Mouse (Mus musculus): ENCODE data around the gene Tulp2. TPM values are rescaled to one million over a fixed set of nuclear protein-coding genes. Genes with fewer than 3 reads are reported as not detected.

Gene Tulp2
- polyA plus RNA-seq (2014; fragmentation: Illumina TruSeq; extraction: RNeasy Lipid Tissue Mini Kit (QIAGEN cat#74804); ENCODE audit: low read depth, low replicate concordance), result not detected

DNA sequence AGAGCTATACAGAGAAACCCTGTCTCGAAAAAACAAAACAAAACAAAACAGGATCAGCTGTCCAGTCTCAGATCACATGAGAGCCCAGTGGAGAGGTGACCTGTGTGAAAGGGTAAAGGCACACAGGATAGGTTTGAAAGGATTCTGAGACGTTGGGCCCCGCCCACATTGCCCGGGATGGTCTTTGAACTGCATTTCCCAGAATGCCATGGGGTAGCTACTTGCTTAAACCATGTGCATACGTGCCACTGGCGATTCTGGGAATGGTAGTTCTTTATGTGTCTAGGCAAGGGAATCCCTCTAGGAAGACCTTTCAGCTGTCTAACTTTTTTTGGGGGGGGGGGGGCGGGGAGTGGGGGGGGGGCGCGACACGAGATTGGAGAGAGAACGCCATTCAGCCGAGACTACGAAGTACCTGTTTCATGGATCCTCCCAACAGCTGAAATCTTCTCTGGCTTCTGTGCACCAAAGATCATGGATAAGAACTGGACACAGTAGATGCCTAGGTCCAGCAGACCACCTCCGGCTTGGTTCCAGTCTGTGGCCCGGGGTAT lies at the start of gene Tulp2:
Gene Tulp2 (plus strand): TSS at position 504 of the 554 bp plus-strand sequence.

DNA sequence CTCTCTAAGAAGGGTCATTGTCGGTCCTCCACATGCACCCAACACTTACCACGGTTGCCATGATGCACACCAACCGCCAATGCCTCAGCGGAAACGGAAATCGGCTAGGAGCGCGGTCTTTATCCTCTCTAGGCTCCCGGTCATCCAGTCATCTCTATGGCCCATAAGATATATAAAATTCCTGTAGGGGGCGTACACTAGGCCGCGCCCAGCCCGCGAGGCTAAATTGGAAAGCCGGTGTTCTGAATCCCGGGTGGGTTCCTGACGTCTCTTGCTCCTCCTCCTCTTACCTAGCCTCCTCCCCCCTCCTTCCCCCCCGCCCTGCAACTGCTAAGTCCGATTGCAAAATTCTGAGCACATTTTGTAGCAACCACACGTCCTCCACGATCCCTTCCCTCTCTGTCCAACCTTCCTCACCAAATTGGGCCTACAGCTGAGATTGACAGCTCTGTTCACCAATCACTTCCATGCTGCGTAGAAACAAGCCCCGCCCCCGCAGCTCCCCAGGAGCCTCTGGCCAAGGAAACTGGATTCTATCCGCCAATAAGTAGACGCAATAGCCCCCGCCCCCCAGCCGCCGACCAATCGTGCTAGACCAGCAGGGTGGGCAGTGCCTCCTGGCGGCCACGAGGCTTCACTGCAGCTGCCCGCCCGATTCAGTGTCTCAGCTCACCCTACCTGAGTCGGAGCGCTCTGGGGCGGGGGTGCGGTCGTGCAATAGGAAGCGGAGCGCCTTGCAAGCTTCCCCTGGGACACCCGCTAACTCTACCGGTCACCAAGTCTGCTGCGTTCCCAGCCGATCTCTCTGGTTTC lies 47.3 kb upstream of the Tulp2 start, which contains the start of gene Gys1:
Gene Gys1 (plus strand): TSS at position 642 of the 813 bp plus-strand sequence.

DNA sequence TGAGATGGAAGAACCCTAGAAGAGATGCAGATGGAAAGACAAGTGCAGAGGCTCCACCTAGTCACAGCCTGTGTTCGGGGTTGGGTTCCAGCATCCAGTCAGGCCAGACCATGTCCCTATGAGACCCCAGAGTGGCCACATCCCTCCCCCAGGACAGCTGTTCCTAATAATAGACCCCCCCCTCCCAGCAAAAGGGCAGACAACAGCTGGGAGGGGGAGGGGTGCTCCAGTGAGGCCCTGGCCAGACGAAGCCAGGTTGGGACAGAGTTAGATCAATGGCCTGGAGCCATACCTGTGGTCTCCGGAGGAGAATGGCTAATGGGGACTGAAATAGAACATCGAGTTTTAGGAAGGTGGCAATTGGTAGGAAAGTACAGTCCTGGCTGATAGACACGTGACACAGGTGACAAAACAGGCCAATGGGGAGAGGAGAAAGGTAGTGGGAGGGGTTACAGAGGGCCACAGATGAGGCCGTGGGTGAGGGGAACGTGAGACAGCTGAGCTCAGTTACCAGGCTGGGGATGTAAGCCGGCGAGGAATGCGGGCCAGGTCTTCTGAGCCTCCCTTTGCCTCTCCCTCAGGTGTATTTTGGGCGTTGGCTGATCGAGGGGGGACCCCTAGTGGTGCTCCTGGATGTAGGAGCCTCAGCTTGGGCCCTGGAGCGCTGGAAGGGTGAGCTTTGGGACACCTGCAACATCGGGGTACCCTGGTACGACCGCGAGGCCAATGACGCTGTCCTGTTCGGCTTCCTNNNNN lies 44.0 kb upstream of the Tulp2 start, which contains the start of gene Ruvbl2:
Gene Ruvbl2 (minus strand): TSS at position 576 of the 756 bp plus-strand sequence.

DNA sequence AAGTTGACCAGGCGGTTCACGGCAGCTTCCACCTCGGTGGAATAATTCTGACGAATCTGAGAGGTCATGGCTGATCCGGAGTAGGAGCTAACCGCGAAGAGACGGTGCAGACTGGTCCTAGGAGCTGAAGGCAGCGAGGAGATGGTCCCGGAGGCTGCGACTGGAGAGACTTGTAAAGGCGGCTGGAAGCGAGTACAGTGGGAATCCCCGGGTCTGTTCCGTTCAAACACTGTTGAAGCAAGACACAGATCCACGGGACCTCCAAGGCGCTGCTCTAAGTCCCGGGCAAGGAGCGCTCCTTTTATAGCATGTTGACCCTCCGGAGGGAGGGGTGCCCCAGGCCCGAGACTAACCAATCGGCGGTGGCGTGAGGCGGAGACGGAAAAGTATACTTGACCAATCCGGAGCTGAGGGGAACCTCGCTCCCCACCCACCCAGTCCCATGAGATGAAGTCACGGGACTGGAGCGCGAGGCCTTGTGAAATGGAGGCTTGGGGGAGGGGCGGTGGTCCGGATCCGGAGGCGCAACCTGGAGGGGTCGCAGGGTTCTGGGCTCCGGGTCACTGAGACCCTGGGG lies 22.0 kb upstream of the Tulp2 start, which contains the start of gene Ftl1:
Gene Ftl1 (minus strand): TSS at position 321 of the 577 bp plus-strand sequence.

GRCm38 (mm10) chr7:45466283-45467089 lies 15.2 kb upstream of the Tulp2 start, which contains the start of gene Bax:
Gene Bax (minus strand): TSS chr7:45466898.

DNA sequence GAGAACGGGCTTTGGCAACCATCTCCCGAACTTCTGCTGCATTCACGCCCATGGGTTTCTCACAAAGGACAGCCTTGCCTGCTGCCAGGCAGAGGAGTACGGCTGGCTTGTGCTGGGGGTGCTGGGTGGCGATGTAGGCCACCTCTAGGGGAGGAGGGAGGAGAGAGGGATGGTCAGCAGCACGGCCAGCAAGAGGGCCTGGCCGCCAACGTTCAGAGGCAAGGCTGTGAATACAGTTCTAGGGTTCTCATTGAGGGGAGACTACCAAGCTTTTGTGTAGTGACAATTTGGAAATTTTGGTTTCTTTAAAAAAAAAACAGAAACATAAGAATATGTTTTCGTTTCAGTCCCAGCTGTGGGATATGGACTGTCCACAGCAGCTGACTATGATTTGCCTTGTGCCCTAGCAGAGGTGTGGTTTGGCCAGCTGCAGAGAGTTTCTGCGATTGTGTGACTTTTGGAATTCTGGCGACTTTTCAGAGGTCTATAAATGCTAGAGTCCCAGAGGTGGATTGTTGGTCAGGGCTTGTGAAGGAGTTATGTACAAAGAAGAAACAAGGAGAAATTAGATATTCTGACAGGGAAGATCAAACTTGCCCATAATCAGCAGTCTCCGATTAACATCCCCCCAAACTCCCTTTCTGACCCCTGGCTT lies 5.2 kb downstream of the Tulp2 start, which contains the start of gene Gm45808:
Gene Gm45808 (minus strand): TSS at position 51 of the 655 bp plus-strand sequence.

GRCm38 (mm10) chr7:45488293-45489204 lies 6.9 kb downstream of the Tulp2 start, which contains the start of gene Dhdh:
Gene Dhdh (minus strand): TSS chr7:45488805.

DNA sequence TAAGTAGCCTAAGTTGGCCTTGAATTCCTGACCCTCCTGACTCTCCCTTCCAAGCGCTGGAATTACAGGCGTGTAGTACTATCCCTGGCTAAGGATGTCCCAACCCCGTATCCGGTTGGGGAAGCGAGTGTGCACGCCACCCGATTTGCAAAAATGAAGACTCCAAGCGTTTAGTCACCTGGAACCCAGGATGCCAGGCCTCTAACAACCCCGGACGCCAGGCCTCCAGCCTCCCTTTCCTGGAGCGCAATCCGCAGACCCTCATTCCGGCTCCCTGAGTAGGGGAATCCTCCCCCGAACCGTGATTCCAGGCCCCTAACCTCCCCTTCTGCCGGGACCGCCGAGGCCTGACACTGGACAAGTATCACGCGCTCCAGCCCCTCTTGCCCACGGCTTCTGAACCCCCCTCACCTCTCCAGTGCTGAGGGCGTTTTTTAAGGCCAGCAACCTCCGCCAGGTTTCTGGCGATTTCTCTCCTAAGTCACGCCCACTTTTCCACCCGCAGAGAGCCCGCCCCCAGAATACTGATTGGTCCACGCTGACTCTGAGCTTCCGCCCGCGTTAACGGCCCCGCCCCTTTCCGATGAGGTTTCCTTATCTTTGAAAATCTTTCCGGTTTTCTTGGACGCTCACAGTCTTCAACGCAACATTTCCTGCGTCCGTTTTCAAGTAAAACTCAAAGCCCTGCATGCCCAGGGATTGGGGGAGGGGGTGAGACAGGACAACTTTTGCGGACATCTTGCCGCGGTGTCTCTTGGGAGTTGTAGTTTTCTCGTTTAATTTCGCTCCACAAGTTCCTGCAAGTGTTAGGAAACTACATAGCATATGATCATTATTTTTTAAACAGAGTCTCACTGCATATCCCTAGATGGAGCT lies 28.5 kb downstream of the Tulp2 start, which contains the start of gene Nucb1:
Gene Nucb1 (minus strand): TSS at position 495 of the 876 bp plus-strand sequence.

DNA sequence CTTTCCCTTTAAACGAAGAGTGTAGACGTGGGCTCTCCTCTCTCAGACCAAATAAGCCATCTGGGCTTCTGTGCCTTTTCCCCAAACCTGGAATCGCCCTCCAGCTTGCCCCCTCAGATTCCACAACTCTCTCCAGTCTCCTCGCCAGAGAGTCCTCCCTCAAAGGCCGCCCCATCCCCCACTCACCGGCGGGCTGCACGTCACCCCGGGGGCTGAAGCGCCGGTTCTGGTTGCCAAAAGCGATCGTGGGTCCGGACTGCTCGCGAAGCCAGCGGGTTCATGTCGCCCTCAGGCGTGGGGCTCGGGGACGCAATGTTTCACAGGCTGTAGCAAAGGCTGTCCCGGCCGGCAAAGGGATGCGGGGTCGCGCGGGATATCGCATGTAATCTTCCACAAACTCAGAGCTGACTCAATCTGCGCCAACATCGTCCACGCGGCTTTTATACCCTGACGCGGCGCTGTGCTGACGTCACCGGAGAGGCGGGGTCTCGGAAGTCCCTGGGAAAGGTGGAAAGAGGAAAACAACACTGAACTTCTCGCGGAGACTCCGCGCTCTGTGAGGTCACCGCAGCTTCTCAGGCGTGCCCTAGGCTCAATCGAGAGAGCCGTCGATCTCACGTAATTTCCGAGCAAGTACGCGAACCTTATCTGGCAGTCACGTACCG lies 44.3 kb downstream of the Tulp2 start, which contains the start of the genes Ppp1r15a and Plekha4:
Gene Ppp1r15a (minus strand): TSS at position 460 of the 665 bp plus-strand sequence.
Gene Plekha4 (plus strand): TSS at position 522 of the 665 bp plus-strand sequence.

DNA sequence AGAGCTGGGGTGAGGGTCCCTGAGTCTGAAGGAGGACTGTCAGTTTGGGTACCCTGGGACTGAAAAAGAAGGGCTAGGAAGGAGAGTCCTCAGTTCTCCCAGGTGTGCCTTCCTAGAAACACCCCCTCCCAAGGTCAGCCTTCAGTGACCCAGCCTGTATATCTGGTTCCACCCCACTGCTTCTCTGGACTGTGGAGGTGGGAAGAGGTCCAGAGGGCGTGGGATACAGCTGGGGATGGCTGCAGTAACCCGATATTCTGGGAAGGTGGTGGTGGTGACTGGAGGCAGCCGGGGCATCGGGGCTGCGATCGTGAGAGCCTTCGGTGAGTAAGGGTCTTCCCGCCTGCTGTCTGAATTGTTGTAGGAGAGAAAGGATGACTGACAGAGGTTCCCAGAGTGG lies 73.1 kb downstream of the Tulp2 start, which contains the start of gene Hsd17b14:
Gene Hsd17b14 (plus strand): TSS at position 150 of the 400 bp plus-strand sequence.

DNA sequence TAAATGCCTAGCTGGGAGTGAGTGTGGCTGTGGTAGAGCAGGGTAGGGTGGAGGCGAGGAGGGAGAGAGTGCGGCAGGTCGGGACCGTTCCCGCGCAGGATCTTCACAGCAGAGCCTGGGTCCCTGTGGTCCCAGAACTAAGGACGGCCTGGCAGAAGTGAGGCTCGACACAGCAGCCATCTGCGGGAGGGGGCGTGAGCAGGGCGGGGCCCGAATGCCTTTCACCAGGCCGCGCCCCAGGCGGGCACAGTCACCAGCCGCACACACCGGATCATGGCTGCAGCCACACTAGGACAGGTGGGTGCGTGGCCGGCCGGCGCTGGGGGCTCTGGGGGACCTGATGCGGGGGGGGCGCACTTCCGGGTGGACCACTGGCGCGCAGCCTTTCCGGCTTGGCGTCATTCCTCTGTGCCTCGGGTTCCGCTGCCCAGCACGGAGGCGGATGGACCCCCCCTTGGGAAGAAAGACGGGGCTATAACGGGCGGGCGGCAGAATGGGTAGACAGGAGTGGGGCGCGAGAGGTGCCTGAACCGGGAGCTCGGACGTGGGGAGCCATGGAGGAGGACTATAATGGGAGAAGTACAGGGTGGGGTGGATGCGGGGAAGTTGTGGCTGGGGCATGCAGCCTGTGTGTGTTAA lies 88.5 kb downstream of the Tulp2 start, which contains the start of gene Bcat2:
Gene Bcat2 (plus strand): TSS at position 51 of the 639 bp plus-strand sequence.

Other genes starting within 250 kb of the Tulp2 start
- gene Cd37, start 242.8 kb upstream of the Tulp2 start, polyA plus RNA-seq (2014; fragmentation: Illumina TruSeq; extraction: RNeasy Lipid Tissue Mini Kit (QIAGEN cat#74804); ENCODE audit: low read depth, low replicate concordance), result 0.34 TPM
- 1.2 TPM for gene Slc6a16, start 240.8 kb upstream of the Tulp2 start, polyA plus RNA-seq (2014; fragmentation: Illumina TruSeq; extraction: RNeasy Lipid Tissue Mini Kit (QIAGEN cat#74804); ENCODE audit: low read depth, low replicate concordance)
- gene Slc6a21, start 204.4 kb upstream of the Tulp2 start, polyA plus RNA-seq (2014; fragmentation: Illumina TruSeq; extraction: RNeasy Lipid Tissue Mini Kit (QIAGEN cat#74804); ENCODE audit: low read depth, low replicate concordance), result not detected
- not detected for gene Trpm4, start 148.1 kb upstream of the Tulp2 start, polyA plus RNA-seq (2014; fragmentation: Illumina TruSeq; extraction: RNeasy Lipid Tissue Mini Kit (QIAGEN cat#74804); ENCODE audit: low read depth, low replicate concordance)
- gene Hrc, start 146.6 kb upstream of the Tulp2 start, polyA plus RNA-seq (2014; fragmentation: Illumina TruSeq; extraction: RNeasy Lipid Tissue Mini Kit (QIAGEN cat#74804); ENCODE audit: low read depth, low replicate concordance), result not detected
- gene Ppfia3, start 114.9 kb upstream of the Tulp2 start, polyA plus RNA-seq (2014; fragmentation: Illumina TruSeq; extraction: RNeasy Lipid Tissue Mini Kit (QIAGEN cat#74804); ENCODE audit: low read depth, low replicate concordance), result not detected
- gene Lin7b, start 111.3 kb upstream of the Tulp2 start, polyA plus RNA-seq (2014; fragmentation: Illumina TruSeq; extraction: RNeasy Lipid Tissue Mini Kit (QIAGEN cat#74804); ENCODE audit: low read depth, low replicate concordance), result not detected
- gene Snrnp70, start 86.1 kb upstream of the Tulp2 start, polyA plus RNA-seq (2014; fragmentation: Illumina TruSeq; extraction: RNeasy Lipid Tissue Mini Kit (QIAGEN cat#74804); ENCODE audit: low read depth, low replicate concordance), result 36.2 TPM
- gene Kcna7, start 76.2 kb upstream of the Tulp2 start, polyA plus RNA-seq (2014; fragmentation: Illumina TruSeq; extraction: RNeasy Lipid Tissue Mini Kit (QIAGEN cat#74804); ENCODE audit: low read depth, low replicate concordance), result not detected
- gene Ntf5, start 68.2 kb upstream of the Tulp2 start, polyA plus RNA-seq (2014; fragmentation: Illumina TruSeq; extraction: RNeasy Lipid Tissue Mini Kit (QIAGEN cat#74804); ENCODE audit: low read depth, low replicate concordance), result not detected
- gene Lhb, start 61.1 kb upstream of the Tulp2 start, polyA plus RNA-seq (2014; fragmentation: Illumina TruSeq; extraction: RNeasy Lipid Tissue Mini Kit (QIAGEN cat#74804); ENCODE audit: low read depth, low replicate concordance), result not detected
- 0.64 TPM for gene Gys1, start 47.0 kb upstream of the Tulp2 start, polyA plus RNA-seq (2014; fragmentation: Illumina TruSeq; extraction: RNeasy Lipid Tissue Mini Kit (QIAGEN cat#74804); ENCODE audit: low read depth, low replicate concordance)
- gene Ruvbl2, start 43.8 kb upstream of the Tulp2 start, polyA plus RNA-seq (2014; fragmentation: Illumina TruSeq; extraction: RNeasy Lipid Tissue Mini Kit (QIAGEN cat#74804); ENCODE audit: low read depth, low replicate concordance), result 0.58 TPM
- 81.8 TPM for gene Ftl1, start 22.0 kb upstream of the Tulp2 start, polyA plus RNA-seq (2014; fragmentation: Illumina TruSeq; extraction: RNeasy Lipid Tissue Mini Kit (QIAGEN cat#74804); ENCODE audit: low read depth, low replicate concordance)
- gene Bax, start 15.0 kb upstream of the Tulp2 start, polyA plus RNA-seq (2014; fragmentation: Illumina TruSeq; extraction: RNeasy Lipid Tissue Mini Kit (QIAGEN cat#74804); ENCODE audit: low read depth, low replicate concordance), result 0.79 TPM
- not detected for gene Gm45808, start 4.9 kb downstream of the Tulp2 start, polyA plus RNA-seq (2014; fragmentation: Illumina TruSeq; extraction: RNeasy Lipid Tissue Mini Kit (QIAGEN cat#74804); ENCODE audit: low read depth, low replicate concordance)
- gene Dhdh, start 6.9 kb downstream of the Tulp2 start, polyA plus RNA-seq (2014; fragmentation: Illumina TruSeq; extraction: RNeasy Lipid Tissue Mini Kit (QIAGEN cat#74804); ENCODE audit: low read depth, low replicate concordance), result 85.8 TPM
- 38.2 TPM for gene Nucb1, start 28.5 kb downstream of the Tulp2 start, polyA plus RNA-seq (2014; fragmentation: Illumina TruSeq; extraction: RNeasy Lipid Tissue Mini Kit (QIAGEN cat#74804); ENCODE audit: low read depth, low replicate concordance)
- gene Ppp1r15a, start 44.4 kb downstream of the Tulp2 start, polyA plus RNA-seq (2014; fragmentation: Illumina TruSeq; extraction: RNeasy Lipid Tissue Mini Kit (QIAGEN cat#74804); ENCODE audit: low read depth, low replicate concordance), result 0.95 TPM
- not detected for gene Plekha4, start 44.5 kb downstream of the Tulp2 start, polyA plus RNA-seq (2014; fragmentation: Illumina TruSeq; extraction: RNeasy Lipid Tissue Mini Kit (QIAGEN cat#74804); ENCODE audit: low read depth, low replicate concordance)
- gene Hsd17b14, start 73.0 kb downstream of the Tulp2 start, polyA plus RNA-seq (2014; fragmentation: Illumina TruSeq; extraction: RNeasy Lipid Tissue Mini Kit (QIAGEN cat#74804); ENCODE audit: low read depth, low replicate concordance), result not detected
- 3.7 TPM for gene Bcat2, start 88.3 kb downstream of the Tulp2 start, polyA plus RNA-seq (2014; fragmentation: Illumina TruSeq; extraction: RNeasy Lipid Tissue Mini Kit (QIAGEN cat#74804); ENCODE audit: low read depth, low replicate concordance)
- not detected for gene Fgf21, start 133.6 kb downstream of the Tulp2 start, polyA plus RNA-seq (2014; fragmentation: Illumina TruSeq; extraction: RNeasy Lipid Tissue Mini Kit (QIAGEN cat#74804); ENCODE audit: low read depth, low replicate concordance)
- not detected for gene Fut1, start 135.4 kb downstream of the Tulp2 start, polyA plus RNA-seq (2014; fragmentation: Illumina TruSeq; extraction: RNeasy Lipid Tissue Mini Kit (QIAGEN cat#74804); ENCODE audit: low read depth, low replicate concordance)
- not detected for gene Izumo1, start 139.9 kb downstream of the Tulp2 start, polyA plus RNA-seq (2014; fragmentation: Illumina TruSeq; extraction: RNeasy Lipid Tissue Mini Kit (QIAGEN cat#74804); ENCODE audit: low read depth, low replicate concordance)
- not detected for gene Rasip1, start 145.6 kb downstream of the Tulp2 start, polyA plus RNA-seq (2014; fragmentation: Illumina TruSeq; extraction: RNeasy Lipid Tissue Mini Kit (QIAGEN cat#74804); ENCODE audit: low read depth, low replicate concordance)
- gene Mamstr, start 158.1 kb downstream of the Tulp2 start, polyA plus RNA-seq (2014; fragmentation: Illumina TruSeq; extraction: RNeasy Lipid Tissue Mini Kit (QIAGEN cat#74804); ENCODE audit: low read depth, low replicate concordance), result not detected
- not detected for gene Fut2, start 184.5 kb downstream of the Tulp2 start, polyA plus RNA-seq (2014; fragmentation: Illumina TruSeq; extraction: RNeasy Lipid Tissue Mini Kit (QIAGEN cat#74804); ENCODE audit: low read depth, low replicate concordance)
- gene Ntn5, start 202.1 kb downstream of the Tulp2 start, polyA plus RNA-seq (2014; fragmentation: Illumina TruSeq; extraction: RNeasy Lipid Tissue Mini Kit (QIAGEN cat#74804); ENCODE audit: low read depth, low replicate concordance), result not detected
- not detected for gene Sec1, start 212.5 kb downstream of the Tulp2 start, polyA plus RNA-seq (2014; fragmentation: Illumina TruSeq; extraction: RNeasy Lipid Tissue Mini Kit (QIAGEN cat#74804); ENCODE audit: low read depth, low replicate concordance)
- not detected for gene Car11, start 218.0 kb downstream of the Tulp2 start, polyA plus RNA-seq (2014; fragmentation: Illumina TruSeq; extraction: RNeasy Lipid Tissue Mini Kit (QIAGEN cat#74804); ENCODE audit: low read depth, low replicate concordance)
- 2.3 TPM for gene Dbp, start 223.2 kb downstream of the Tulp2 start, polyA plus RNA-seq (2014; fragmentation: Illumina TruSeq; extraction: RNeasy Lipid Tissue Mini Kit (QIAGEN cat#74804); ENCODE audit: low read depth, low replicate concordance)
- gene Rpl18, start 233.6 kb downstream of the Tulp2 start, polyA plus RNA-seq (2014; fragmentation: Illumina TruSeq; extraction: RNeasy Lipid Tissue Mini Kit (QIAGEN cat#74804); ENCODE audit: low read depth, low replicate concordance), result 8.0 TPM
- 1.6 TPM for gene Sphk2, start 236.1 kb downstream of the Tulp2 start, polyA plus RNA-seq (2014; fragmentation: Illumina TruSeq; extraction: RNeasy Lipid Tissue Mini Kit (QIAGEN cat#74804); ENCODE audit: low read depth, low replicate concordance)
- not detected for gene Fam83e, start 239.3 kb downstream of the Tulp2 start, polyA plus RNA-seq (2014; fragmentation: Illumina TruSeq; extraction: RNeasy Lipid Tissue Mini Kit (QIAGEN cat#74804); ENCODE audit: low read depth, low replicate concordance)
- not detected for gene Spaca4, start 243.9 kb downstream of the Tulp2 start, polyA plus RNA-seq (2014; fragmentation: Illumina TruSeq; extraction: RNeasy Lipid Tissue Mini Kit (QIAGEN cat#74804); ENCODE audit: low read depth, low replicate concordance)